Mouse (Mus musculus) kidney, postnatal 0 days (tissue): ENCODE results near the gene Cldn12. TPM values are rescaled to one million over a fixed set of nuclear protein-coding genes. Genes with fewer than 3 reads are reported as not detected.

Experiments used
- ATAC-seq: fragments of 200-750 bp; cut with Nextera tagmentation; replicated peaks from 2 replicates; pipeline ENCODE4 v1.8.0; 2017; ENCODE audit warnings: low read depth, moderate number of reproducible peaks, moderate TSS enrichment, moderate library complexity; ENCODE audit not compliant: low FRiP score
- DNase-seq: peaks from one replicate; pipeline ENCODE4 v3.0.0-alpha.2; 2016; ENCODE audit warnings: low spot score
- H3K27ac ChIP-seq: fragments of 300-500 bp; sonication (generic); 2 replicates; pipeline ENCODE4 v1.5.1; 2014; ENCODE audit warnings: mild to moderate bottlenecking
- H3K27me3 ChIP-seq: fragments of 300-500 bp; sonication (generic); 2 replicates; pipeline ENCODE4 v1.6.1; 2014; ENCODE audit warnings: low read length, mixed read lengths; ENCODE audit not compliant: insufficient read depth
- H3K36me3 ChIP-seq: fragments of 300-500 bp; sonication (generic); 2 replicates; pipeline ENCODE4 v1.6.1; 2014; ENCODE audit warnings: low read length, mixed read lengths; ENCODE audit not compliant: insufficient read depth
- H3K4me1 ChIP-seq: fragments of 300-500 bp; sonication (generic); replicated peaks from 2 replicates; pipeline ENCODE4 v1.6.1; 2014; ENCODE audit warnings: antibody characterized with exemption, low read length, mixed read lengths; ENCODE audit not compliant: insufficient read depth
- H3K4me2 ChIP-seq: fragments of 300-500 bp; sonication (generic); 2 replicates; pipeline ENCODE4 v1.6.1; 2014; ENCODE audit warnings: mild to moderate bottlenecking, low read length, moderate library complexity, mixed read lengths
- H3K4me3 ChIP-seq: fragments of 300-500 bp; sonication (generic); replicated peaks from 2 replicates; pipeline ENCODE4 v1.5.1; 2014; ENCODE audit warnings: low read depth, low read length
- H3K9ac ChIP-seq: fragments of 300-500 bp; sonication (generic); 2 replicates; pipeline ENCODE4 v1.6.1; 2014; ENCODE audit warnings: low read depth, low read length
- H3K9me3 ChIP-seq: fragments of 300-500 bp; sonication (generic); replicated peaks from 2 replicates; pipeline ENCODE4 v1.6.1; 2016; ENCODE audit warnings: low read length, inconsistent platforms, mixed read lengths
- CTCF ChIP-seq: IDR thresholded peaks from 2 replicates; pipeline ENCODE4 v1.5.1; 2016; ENCODE audit warnings: antibody characterized with exemption, low read depth, mild to moderate bottlenecking, moderate library complexity
- WGBS: fragments of 180-500 bp; shearing (Covaris S2); extraction: QIAGEN DNeasy Blood & Tissue Kit; methylation state at CpG from one replicate; pipeline ENCODE4 v1.1.7; 2014; 5-methylcytosine and 5-hydroxymethylcytosine counted together
- polyA plus RNA-seq: library from polyadenylated mRNA; unstranded; fragments of >200 nt; fragmentation: Nextera tagmentation; extraction: Ambion mirVana; gene quantifications from 2 replicates; pipeline ENCODE4 v1.2.1, GENCODE M21; 2015

The Cldn12 gene
- polyA plus RNA-seq: 31.5 and 34.0 TPM in 2 replicates

GRCm38 (mm10) chr5:5514196-5515076 lies at the start of gene Cldn12:
TSS of gene Cldn12 (minus strand) at chr5:5514958.
- Histone ChIP-seq H3K27me3 (no peaks in the 10 kb centered on the region), H3K9me3 (no peaks in the 10 kb centered on the region), H3K4me3 (peak within 1 kb of the TSS; percentile 86), H3K36me3 (peaks cover 3% of the 10 kb centered on the region; the same call in 1 of the 2 replicates), H3K4me1 (no peaks in the 10 kb centered on the region), H3K27ac (peak within 1 kb of the TSS; percentile 88), H3K4me2 (peak within 1 kb of the TSS; percentile 83), H3K9ac (peak within 1 kb of the TSS; percentile 72)
- ATAC-seq (peak; percentile 97), DNase-seq (peak; percentile 98)
- WGBS: under 1% methylated on average over 78 of the region's 79 CpGs
- TF ChIP-seq CTCF: no peak

GRCm38 (mm10) chr5:5562435-5562834 lies 47.7 kb upstream of the Cldn12 start:
- 0 out of 2 replicates have a peak, but pooled peaks cover 3% of the 10 kb centered on the region for H3K4me1 ChIP-seq
- H3K36me3 ChIP-seq: no peaks in the 10 kb centered on the region
- TF ChIP-seq CTCF: no peak
- H3K9me3 ChIP-seq: no peaks in the 10 kb centered on the region
- H3K27ac ChIP-seq: no peak overlapping the region
- WGBS: 70% methylated on average over 3 of the region's 3 CpGs
- no peak for ATAC-seq
- H3K27me3 ChIP-seq: no peaks in the 10 kb centered on the region
- DNase-seq: no peak
- no peak overlapping the region for H3K4me3 ChIP-seq
- no peak overlapping the region for H3K4me2 ChIP-seq
- H3K9ac ChIP-seq: no peak overlapping the region

GRCm38 (mm10) chr5:5561041-5561706 lies 46.4 kb upstream of the Cldn12 start:
- Histone ChIP-seq H3K36me3 (no peaks in the 10 kb centered on the region), H3K27ac (no peak overlapping the region), H3K9ac (no peak overlapping the region), H3K4me1 (0 out of 2 replicates have a peak, but pooled peaks cover 3% of the 10 kb centered on the region), H3K9me3 (no peaks in the 10 kb centered on the region), H3K4me3 (no peak overlapping the region), H3K27me3 (no peaks in the 10 kb centered on the region), H3K4me2 (no peak overlapping the region)
- ATAC-seq (no peak), DNase-seq (no peak)
- no peak for TF ChIP-seq CTCF
- WGBS: 69% methylated on average over 4 of the region's 4 CpGs

GRCm38 (mm10) chr5:5559798-5560197 lies 45.0 kb upstream of the Cldn12 start:
- H3K27me3 ChIP-seq: no peaks in the 10 kb centered on the region
- H3K36me3 ChIP-seq: peaks cover under 1% of the 10 kb centered on the region
- peak overlapping the region; percentile 74 for H3K9ac ChIP-seq
- peak overlapping the region; percentile 81 for H3K4me3 ChIP-seq
- no peaks in the 10 kb centered on the region for H3K9me3 ChIP-seq
- no peak for TF ChIP-seq CTCF
- WGBS: 34% methylated on average over 8 of the region's 8 CpGs
- no peak for ATAC-seq
- H3K27ac ChIP-seq: peak overlapping the region; percentile 43; the same call in 1 of the 2 replicates
- peak overlapping the region; percentile 61 for H3K4me2 ChIP-seq
- 0 out of 2 replicates have a peak, but pooled peaks cover 3% of the 10 kb centered on the region for H3K4me1 ChIP-seq
- no peak for DNase-seq

GRCm38 (mm10) chr5:5559079-5559740 lies 44.5 kb upstream of the Cldn12 start, which contains the start of gene Gtpbp10:
TSS of gene Gtpbp10 (minus strand) at chr5:5559538.
- peak within 1 kb of the TSS; percentile 61 for H3K4me2 ChIP-seq
- no peaks in the 10 kb centered on the region; the same call in 1 of the 2 replicates for H3K9me3 ChIP-seq
- H3K9ac ChIP-seq: peak within 1 kb of the TSS; percentile 74
- peak within 1 kb of the TSS; percentile 81 for H3K4me3 ChIP-seq
- H3K4me1 ChIP-seq: 0 out of 2 replicates have a peak, but pooled peaks cover 3% of the 10 kb centered on the region
- WGBS: under 1% methylated on average over 43 of the region's 43 CpGs
- no peak for TF ChIP-seq CTCF
- no peaks in the 10 kb centered on the region for H3K27me3 ChIP-seq
- peak; percentile 100 for ATAC-seq
- peaks cover 6% of the 10 kb centered on the region for H3K36me3 ChIP-seq
- peak; percentile 96 for DNase-seq
- peak within 1 kb of the TSS; percentile 51 for H3K27ac ChIP-seq

- Histone ChIP-seq H3K9ac (no peak overlapping the region), H3K36me3 (peaks cover 24% of the 10 kb centered on the region), H3K4me1 (no peaks in the 10 kb centered on the region), H3K27ac (no peak overlapping the region), H3K9me3 (no peaks in the 10 kb centered on the region; the same call in 1 of the 2 replicates), H3K27me3 (no peaks in the 10 kb centered on the region), H3K4me2 (no peak overlapping the region), H3K4me3 (no peak overlapping the region)
- no peak for TF ChIP-seq CTCF
- 88% methylated on average over 1 of the region's 1 CpGs for WGBS
- ATAC-seq: no peak
- no peak for DNase-seq
Observed at GRCm38 (mm10) chr5:5551110-5551509, 36.4 kb upstream of the Cldn12 start.
